9 mouse cellular contexts compared by ENCODE assay signal in genomic region chr2:145517346-145517745, GRCm38 (mm10).
DNase-seq lines count a peak whose midpoint lies in the region; ATAC-seq and TF ChIP-seq lines count a peak whose summit lies in the region.
"Had no signal": no experiment of that assay in that cellular context is flagged by ENCODE, and none has a peak within 500 bp of the region (broad histone marks: within the 10 kb centered on the region; RNA-seq: fewer than 3 reads in every experiment).

No protein-coding gene starts in this region.

- TF ChIP-seq CTCF in gastrocnemius, adult 2 months (IDR thresholded peaks at IDR 0.05), result peak; percentile 93

- H3K4me2 ChIP-seq in intestine, embryonic 16.5 days (ENCODE audit: low read depth, low read length), result no peak overlapping the region
- H3K4me2 ChIP-seq in midbrain, embryonic 12.5 days (replicated peaks), result no peak overlapping the region

- 0 out of 2 replicates have a peak, but pooled peaks have one; percentile 36 for ATAC-seq in intestine, embryonic 16.5 days
- ATAC-seq in midbrain, embryonic 12.5 days (ENCODE audit: low FRiP score, low read depth), result peak; percentile 75

- 52% methylated on average over 9 of the region's 9 CpGs for WGBS in intestine, embryonic 16.5 days
- WGBS in midbrain, embryonic 12.5 days, result 53% methylated on average over 9 of the region's 9 CpGs

- H3K4me3 ChIP-seq in gastrocnemius, adult 2 months, result no peak overlapping the region
- H3K4me3 ChIP-seq in intestine, embryonic 16.5 days (ENCODE audit: low read length), result no peak overlapping the region
- H3K4me3 ChIP-seq in midbrain, embryonic 12.5 days, result no peak overlapping the region
- H3K4me3 ChIP-seq: myocyte had no signal

- H3K9me3 ChIP-seq in intestine, embryonic 16.5 days (ENCODE audit: control insufficient read depth, low read length), result no peaks in the 10 kb centered on the region
- H3K9me3 ChIP-seq in midbrain, embryonic 12.5 days, result no peaks in the 10 kb centered on the region

- intact Hi-C loops in gastrocnemius, adult 2 months (cut with DNase I), result loop anchor here (1.0 to 10.0 kb wide), 2 partner anchors 223 to 356 kb away; no protein-coding TSS in a partner anchor

- no peaks in the 10 kb centered on the region for H3K27me3 ChIP-seq in intestine, embryonic 16.5 days (replicated peaks; ENCODE audit: control insufficient read depth, insufficient read depth, low read length)
- no peaks in the 10 kb centered on the region for H3K27me3 ChIP-seq in midbrain, embryonic 12.5 days
- no peaks in the 10 kb centered on the region for H3K27me3 ChIP-seq in splenic B cell, adult 2 months (ENCODE audit: control insufficient read depth, insufficient read depth, low read length, poor library complexity, severe bottlenecking)

- DNase-seq in ovary, postnatal 10 days (ENCODE audit: low spot score), result peak; percentile 38
- no peak for DNase-seq in ovary, adult 18-20 months (ENCODE audit: low spot score)
- peak; percentile 84 to 92 for DNase-seq in cerebellum, postnatal 4 days (ENCODE audit: low spot score in 2 of 2)
- DNase-seq in gastrocnemius, adult 2 months, result peak; percentile 75
- DNase-seq in left cerebral cortex, adult 9 months (ENCODE audit: low spot score in 2 of 2), result peak; percentile 22 to 87
- peak; percentile 1 for DNase-seq in splenic B cell, adult 2 months (ENCODE audit: low read depth, low spot score)

- no peaks in the 10 kb centered on the region for H3K36me3 ChIP-seq in intestine, embryonic 16.5 days (ENCODE audit: control insufficient read depth, insufficient read depth, low read length)
- H3K36me3 ChIP-seq in midbrain, embryonic 12.5 days, result no peaks in the 10 kb centered on the region
- no peaks in the 10 kb centered on the region for H3K36me3 ChIP-seq in splenic B cell, adult 2 months (ENCODE audit: control insufficient read depth, insufficient read depth, low read length, poor library complexity, severe bottlenecking)

- no peak overlapping the region for H3K9ac ChIP-seq in intestine, embryonic 16.5 days (ENCODE audit: low read depth, low read length)
- no peak overlapping the region for H3K9ac ChIP-seq in midbrain, embryonic 12.5 days (replicated peaks)

- H3K4me1 ChIP-seq in intestine, embryonic 16.5 days (ENCODE audit: control insufficient read depth, insufficient read depth, low read length), result no peaks in the 10 kb centered on the region
- H3K4me1 ChIP-seq in midbrain, embryonic 12.5 days, result no peaks in the 10 kb centered on the region

- no peak overlapping the region for H3K27ac ChIP-seq in gastrocnemius, adult 2 months
- H3K27ac ChIP-seq in intestine, embryonic 16.5 days (ENCODE audit: low read length), result no peak overlapping the region
- H3K27ac ChIP-seq in midbrain, embryonic 12.5 days (replicated peaks), result no peak overlapping the region
